Comparison of ENCODE assay signal across 19 mouse cellular contexts in genomic region chr10:43217361-43217900, GRCm38 (mm10). TPM values are rescaled to one million over a fixed set of nuclear protein-coding genes. Genes with fewer than 3 reads are reported as not detected.
"Had no signal": no experiment of that assay in that cellular context is flagged by ENCODE, and none has a peak within 500 bp of the region (broad histone marks: within the 10 kb centered on the region; RNA-seq: fewer than 3 reads in every experiment).

No protein-coding gene starts in this region.

- ATAC-seq: midbrain, embryonic 13.5 days; midbrain, embryonic 15.5 days had no signal

- H3K27me3 ChIP-seq: megakaryocyte, embryonic 14.5 days; midbrain, embryonic 13.5 days; midbrain, embryonic 15.5 days; neural tube, embryonic 13.5 days; neural tube, embryonic 15.5 days had no signal

- H3K27ac ChIP-seq: midbrain, embryonic 13.5 days; midbrain, embryonic 15.5 days; neural tube, embryonic 13.5 days; neural tube, embryonic 15.5 days had no signal

- H3K4me2 ChIP-seq: lung, embryonic 14.5 days; midbrain, embryonic 11.5 days; midbrain, embryonic 13.5 days; midbrain, embryonic 15.5 days; neural tube, embryonic 13.5 days; neural tube, embryonic 15.5 days had no signal

- H3K9me3 ChIP-seq: megakaryocyte, embryonic 14.5 days; midbrain, embryonic 13.5 days; midbrain, embryonic 15.5 days; neural tube, embryonic 13.5 days; neural tube, embryonic 15.5 days had no signal

- DNase-seq: lung, adult 18-20 months; lung, embryonic 14.5 days; lung, postnatal 10 days; lung, postnatal 4 days; retina, postnatal 1 day; right cerebral cortex, adult 18-20 months; right cerebral cortex, postnatal 25 days; right cerebral cortex, postnatal 4 days; spleen, adult 18-20 months; thymus, postnatal 14 days; thymus, postnatal 36 days had no signal

- H3K4me3 ChIP-seq: megakaryocyte, embryonic 14.5 days; midbrain, embryonic 13.5 days; midbrain, embryonic 15.5 days; myocyte; neural tube, embryonic 13.5 days; neural tube, embryonic 15.5 days had no signal

- H3K36me3 ChIP-seq: midbrain, embryonic 13.5 days; midbrain, embryonic 15.5 days; neural tube, embryonic 13.5 days; neural tube, embryonic 15.5 days had no signal

- H3K9ac ChIP-seq: lung, embryonic 14.5 days; midbrain, embryonic 13.5 days; midbrain, embryonic 15.5 days; neural tube, embryonic 13.5 days; neural tube, embryonic 15.5 days had no signal

RNA-seq across cellular contexts. Expression of gene 9030612E09Rik, which starts 42.9 kb away (rescaled TPM):
- polyA plus RNA-seq: liver, embryonic 16.5 days; lung, embryonic 14.5 days had no signal
